Mouse (Mus musculus): ENCODE results near the gene Atp9a. TPM values are rescaled to one million over a fixed set of nuclear protein-coding genes. Genes with fewer than 3 reads are reported as not detected.
A peak's percentile ranks its signal among the peaks of the same experiment; 100 is the strongest.

The Atp9a gene
- total and polyA plus RNA-seq, 3 experiments, result 50.5 to 56.9 (median 51.5) TPM

DNA sequence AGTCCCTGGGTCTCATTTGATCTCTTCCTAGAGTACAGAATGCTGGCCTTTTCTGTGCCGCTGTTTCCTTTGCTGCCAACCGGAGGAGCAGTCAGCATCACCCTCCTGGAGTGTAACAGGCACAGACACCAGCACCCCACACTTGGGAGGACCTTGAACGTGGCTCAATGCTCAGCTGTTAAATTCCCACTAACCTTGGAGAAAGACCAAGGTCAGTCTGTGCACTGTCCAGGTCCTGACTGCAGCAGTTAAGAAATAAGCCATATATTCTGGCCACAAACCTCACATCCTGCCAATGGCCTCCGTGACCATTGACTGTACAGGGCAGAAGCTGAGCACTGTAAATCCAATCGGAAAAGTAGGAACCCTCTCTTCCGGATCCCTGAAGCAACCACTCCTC is 148.5 kb downstream of the Atp9a start:
- intact Hi-C loops (cut with DNase I), result loop anchor here (5.0 kb wide), 1 partner anchor 34 kb away; no protein-coding TSS in a partner anchor
- 84% methylated on average over 6 of the region's 6 CpGs for WGBS
- DNase-seq, result no peak
- H3K36me3 ChIP-seq (ENCODE audit: control insufficient read depth, insufficient read depth, low read length), result no peaks in the 10 kb centered on the region
- H3K79me2 ChIP-seq (replicated peaks; ENCODE audit: control insufficient read depth, insufficient read depth, low read length), result no peaks in the 10 kb centered on the region
- TF ChIP-seq POLR2A (IDR thresholded peaks at IDR 0.05; ENCODE audit: insufficient read depth, low read depth, low read length) (no peak), CTCF (IDR thresholded peaks at IDR 0.05) (no peak), EP300 (IDR thresholded peaks at IDR 0.05; ENCODE audit: insufficient read depth, low read depth, low read length) (no peak)
- H3K27ac ChIP-seq, result no peak overlapping the region
- no peaks in the 10 kb centered on the region for H3K27me3 ChIP-seq (ENCODE audit: control insufficient read depth, insufficient read depth, low read length)
- H3K4me1 ChIP-seq (ENCODE audit: control insufficient read depth, insufficient read depth, low read length), result peaks cover 5% of the 10 kb centered on the region; the same call in 1 of the 2 replicates
- H3K4me3 ChIP-seq, result no peak overlapping the region
- H3K9ac ChIP-seq (ENCODE audit: low read depth, low read length), result no peak overlapping the region

GRCm38 (mm10) chr2:168593004-168593403 is 149.2 kb downstream of the Atp9a start:
- Histone ChIP-seq H3K36me3 (ENCODE audit: control insufficient read depth, insufficient read depth, low read length) (no peaks in the 10 kb centered on the region), H3K9ac (ENCODE audit: low read depth, low read length) (no peak overlapping the region), H3K4me1 (ENCODE audit: control insufficient read depth, insufficient read depth, low read length) (peaks cover 6% of the 10 kb centered on the region), H3K27me3 (ENCODE audit: control insufficient read depth, insufficient read depth, low read length) (no peaks in the 10 kb centered on the region), H3K79me2 (replicated peaks; ENCODE audit: control insufficient read depth, insufficient read depth, low read length) (no peaks in the 10 kb centered on the region), H3K4me3 (no peak overlapping the region), H3K27ac (no peak overlapping the region)
- no peak for DNase-seq
- TF ChIP-seq POLR2A (IDR thresholded peaks at IDR 0.05; ENCODE audit: insufficient read depth, low read depth, low read length) (no peak), CTCF (IDR thresholded peaks at IDR 0.05) (peak; percentile 29)
- intact Hi-C loops (cut with DNase I), result loop anchor here (5.0 kb wide), 1 partner anchor 34 kb away; no protein-coding TSS in a partner anchor
- WGBS, result 80% methylated on average over 5 of the region's 5 CpGs

DNA sequence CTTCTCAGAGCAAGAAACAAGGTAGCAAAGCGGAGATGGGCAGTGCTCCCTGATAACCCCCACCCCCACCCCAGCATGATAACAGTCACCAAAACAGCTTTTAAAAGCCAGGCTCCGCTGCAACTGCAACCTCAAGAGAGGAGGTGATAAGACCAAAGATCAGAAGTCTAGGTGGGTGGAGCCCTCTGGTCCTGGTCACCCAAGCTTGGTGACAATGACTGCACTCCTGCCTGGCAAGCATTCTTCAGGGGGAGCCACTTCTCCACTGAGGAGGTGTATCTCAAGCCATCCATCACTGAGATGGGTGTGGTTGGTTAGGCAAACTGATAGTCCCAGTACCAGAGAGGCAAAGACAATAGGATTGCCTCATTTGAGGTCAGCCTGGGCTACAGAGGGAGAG is 151.1 kb downstream of the Atp9a start:
- no peak overlapping the region for H3K9ac ChIP-seq (ENCODE audit: low read depth, low read length)
- no peaks in the 10 kb centered on the region for H3K36me3 ChIP-seq (ENCODE audit: control insufficient read depth, insufficient read depth, low read length)
- H3K27me3 ChIP-seq (ENCODE audit: control insufficient read depth, insufficient read depth, low read length), result no peaks in the 10 kb centered on the region
- H3K27ac ChIP-seq, result no peak overlapping the region
- no peak for DNase-seq
- 78% methylated on average over 2 of the region's 2 CpGs for WGBS
- intact Hi-C loops (cut with DNase I), result loop anchor here (2.0 to 5.0 kb wide), 2 partner anchors 14 to 36 kb away; no protein-coding TSS in a partner anchor
- H3K4me3 ChIP-seq, result no peak overlapping the region
- peaks cover 12% of the 10 kb centered on the region for H3K4me1 ChIP-seq (ENCODE audit: control insufficient read depth, insufficient read depth, low read length)
- H3K79me2 ChIP-seq (replicated peaks; ENCODE audit: control insufficient read depth, insufficient read depth, low read length), result no peaks in the 10 kb centered on the region
- TF ChIP-seq CTCF (IDR thresholded peaks at IDR 0.05) (no peak), POLR2A (IDR thresholded peaks at IDR 0.05; ENCODE audit: insufficient read depth, low read depth, low read length) (no peak), EP300 (IDR thresholded peaks at IDR 0.05; ENCODE audit: insufficient read depth, low read depth, low read length) (no peak)

GRCm38 (mm10) chr2:168590556-168590955 is 151.7 kb downstream of the Atp9a start:
- Histone ChIP-seq H3K27ac (peak overlapping the region; percentile 85; the same call in 1 of the 2 replicates), H3K79me2 (replicated peaks; ENCODE audit: control insufficient read depth, insufficient read depth, low read length) (no peaks in the 10 kb centered on the region), H3K27me3 (ENCODE audit: control insufficient read depth, insufficient read depth, low read length) (no peaks in the 10 kb centered on the region), H3K36me3 (ENCODE audit: control insufficient read depth, insufficient read depth, low read length) (no peaks in the 10 kb centered on the region), H3K4me3 (peak overlapping the region; percentile 55), H3K4me1 (ENCODE audit: control insufficient read depth, insufficient read depth, low read length) (peaks cover 13% of the 10 kb centered on the region), H3K9ac (ENCODE audit: low read depth, low read length) (peak overlapping the region; percentile 39; the same call in 1 of the 2 replicates)
- 39% methylated on average over 10 of the region's 10 CpGs for WGBS
- no peak for DNase-seq
- intact Hi-C loops (cut with DNase I), result loop anchor here (2.0 to 5.0 kb wide), 2 partner anchors 14 to 37 kb away; no protein-coding TSS in a partner anchor
- TF ChIP-seq CTCF (IDR thresholded peaks at IDR 0.05) (no peak), EP300 (IDR thresholded peaks at IDR 0.05; ENCODE audit: insufficient read depth, low read depth, low read length) (no peak), POLR2A (IDR thresholded peaks at IDR 0.05; ENCODE audit: insufficient read depth, low read depth, low read length) (no peak)

DNA sequence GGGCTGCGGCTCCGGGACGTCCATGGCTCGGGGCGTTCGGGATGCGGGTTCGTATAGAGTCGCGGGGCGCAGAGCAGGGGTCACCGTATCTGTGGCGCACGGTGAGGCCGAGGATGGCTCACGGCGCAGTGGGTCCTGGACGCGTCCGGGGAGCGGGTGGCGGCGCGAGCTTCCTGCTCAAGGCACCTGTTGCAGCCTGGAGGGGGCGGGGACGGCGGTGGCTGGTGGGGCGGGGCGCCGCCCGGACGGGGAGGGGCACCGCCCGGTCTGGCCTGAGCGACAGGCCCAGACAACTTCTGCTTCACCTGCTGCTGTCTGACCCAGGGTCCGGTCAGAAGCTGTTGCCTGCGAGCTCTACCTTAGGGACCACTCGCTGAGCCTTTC is 152.0 kb downstream of the Atp9a start:
- Histone ChIP-seq H3K27me3 (ENCODE audit: control insufficient read depth, insufficient read depth, low read length) (no peaks in the 10 kb centered on the region), H3K4me1 (ENCODE audit: control insufficient read depth, insufficient read depth, low read length) (peaks cover 13% of the 10 kb centered on the region), H3K9ac (ENCODE audit: low read depth, low read length) (peak overlapping the region; percentile 80), H3K4me3 (peak overlapping the region; percentile 55), H3K79me2 (replicated peaks; ENCODE audit: control insufficient read depth, insufficient read depth, low read length) (no peaks in the 10 kb centered on the region), H3K36me3 (ENCODE audit: control insufficient read depth, insufficient read depth, low read length) (no peaks in the 10 kb centered on the region), H3K27ac (peak overlapping the region; percentile 85)
- intact Hi-C loops (cut with DNase I), result loop anchor here (2.0 to 5.0 kb wide), 2 partner anchors 15 to 37 kb away; no protein-coding TSS in a partner anchor
- WGBS, result 7% methylated on average over 37 of the region's 38 CpGs
- peak; percentile 73 to 78 for DNase-seq
- TF ChIP-seq POLR2A (IDR thresholded peaks at IDR 0.05; ENCODE audit: insufficient read depth, low read depth, low read length) (peak; percentile 53; the same call in 1 of the 2 replicates), EP300 (IDR thresholded peaks at IDR 0.05; ENCODE audit: insufficient read depth, low read depth, low read length) (no peak), CTCF (IDR thresholded peaks at IDR 0.05) (no peak)

- Histone ChIP-seq H3K27me3 (ENCODE audit: control insufficient read depth, insufficient read depth, low read length) (no peaks in the 10 kb centered on the region), H3K4me3 (peak overlapping the region; percentile 55), H3K79me2 (replicated peaks; ENCODE audit: control insufficient read depth, insufficient read depth, low read length) (no peaks in the 10 kb centered on the region), H3K36me3 (ENCODE audit: control insufficient read depth, insufficient read depth, low read length) (no peaks in the 10 kb centered on the region), H3K4me1 (ENCODE audit: control insufficient read depth, insufficient read depth, low read length) (peaks cover 13% of the 10 kb centered on the region), H3K27ac (peak overlapping the region; percentile 85), H3K9ac (ENCODE audit: low read depth, low read length) (peak overlapping the region; percentile 80)
- DNase-seq, result peak; percentile 55 to 60
- WGBS, result 8% methylated on average over 21 of the region's 21 CpGs
- intact Hi-C loops (cut with DNase I), result loop anchor here (2.0 to 5.0 kb wide), 2 partner anchors 15 to 38 kb away; no protein-coding TSS in a partner anchor
- no peak for TF ChIP-seq CTCF (IDR thresholded peaks at IDR 0.05)
- TF ChIP-seq POLR2A (IDR thresholded peaks at IDR 0.05; ENCODE audit: insufficient read depth, low read depth, low read length), result no peak
Observed at GRCm38 (mm10) chr2:168589368-168590167, 152.6 kb downstream of the Atp9a start.
